Mouse (Mus musculus) limb, embryonic 14.5 days (tissue): ENCODE results near the gene Igtp. TPM values are rescaled to one million over a fixed set of nuclear protein-coding genes. Genes with fewer than 3 reads are reported as not detected.
A peak's percentile ranks its signal among the peaks of the same experiment; 100 is the strongest.
"Not testable (repeated sequence)": the region's sequence is repeated elsewhere in the genome, so short reads cannot be mapped to it uniquely, and the experiment has no call there.

Experiments used
- ATAC-seq: fragments of 200-750 bp; cut with Nextera tagmentation; 2 replicates; pipeline ENCODE4 v1.8.0; 2017; ENCODE audit warnings: low read depth, moderate number of reproducible peaks, moderate TSS enrichment; ENCODE audit not compliant: low FRiP score
- DNase-seq: peaks from one replicate; pipeline ENCODE4 v3.0.0-alpha.2; 2015; ENCODE audit warnings: low spot score
- H3K27ac ChIP-seq: fragments of 300-500 bp; sonication (generic); replicated peaks from 2 replicates; pipeline ENCODE4 v1.5.1; 2014; ENCODE audit warnings: low read depth, mild to moderate bottlenecking, low read length, moderate library complexity, mixed read lengths
- H3K27me3 ChIP-seq: fragments of 300-500 bp; sonication (generic); 2 replicates; pipeline ENCODE4 v1.6.1; 2014; ENCODE audit warnings: low read length, mixed read lengths; ENCODE audit not compliant: control insufficient read depth, insufficient read depth
- H3K36me3 ChIP-seq: fragments of 300-500 bp; sonication (generic); 2 replicates; pipeline ENCODE4 v1.6.1; 2014; ENCODE audit warnings: mild to moderate bottlenecking, low read length, moderate library complexity, mixed read lengths; ENCODE audit not compliant: control insufficient read depth, insufficient read depth
- H3K4me1 ChIP-seq: fragments of 300-500 bp; sonication (generic); 2 replicates; pipeline ENCODE4 v1.6.1; 2014; ENCODE audit warnings: antibody characterized with exemption, low read length, mixed read lengths; ENCODE audit not compliant: control insufficient read depth, insufficient read depth
- H3K4me2 ChIP-seq: fragments of 300-500 bp; sonication (generic); replicated peaks from 2 replicates; pipeline ENCODE4 v1.6.1; 2014; ENCODE audit warnings: low read depth, mild to moderate bottlenecking, low read length, moderate library complexity; ENCODE audit not compliant: severe bottlenecking
- H3K4me3 ChIP-seq: fragments of 300-500 bp; sonication (generic); replicated peaks from 2 replicates; pipeline ENCODE4 v1.5.1; 2014; ENCODE audit warnings: low read length
- H3K9ac ChIP-seq: fragments of 300-500 bp; sonication (generic); 2 replicates; pipeline ENCODE4 v1.6.1; 2014; ENCODE audit warnings: mild to moderate bottlenecking, low read depth, low read length, moderate library complexity; ENCODE audit not compliant: severe bottlenecking
- H3K9me3 ChIP-seq: fragments of 300-500 bp; sonication (generic); 2 replicates; pipeline ENCODE4 v1.6.1; 2016; ENCODE audit warnings: low read length; ENCODE audit not compliant: control insufficient read depth
- POLR2A ChIP-seq: fragments of 200-500 bp; IDR thresholded peaks from 2 replicates; pipeline ENCODE4 v1.8.0; 2012; ENCODE audit warnings: inconsistent platforms, mild to moderate bottlenecking, moderate library complexity, borderline replicate concordance; ENCODE audit not compliant: insufficient read depth, insufficient read length; ENCODE audit errors: extremely low read depth
- WGBS: fragments of 180-500 bp; shearing (Covaris S2); extraction: QIAGEN DNeasy Blood & Tissue Kit; methylation state at CpG from one replicate; pipeline ENCODE4 v1.1.7; 2014; 5-methylcytosine and 5-hydroxymethylcytosine counted together
- polyA plus RNA-seq, 2 experiments: library from polyadenylated mRNA; depleted of rRNA in 1 of 2; stranded (reverse) in 1 of 2; unstranded in 1 of 2; fragments of >200 nt; fragmentation: Nextera tagmentation in 1 of 2; extraction: Ambion mirVana in 1 of 2; gene quantifications; 2 replicates each; pipeline versions ENCODE4 v1.2.1 to v1.2.3; 2012 to 2014

Gene Igtp
- polyA plus RNA-seq, 2 experiments = 3.6 to 5.2 TPM

DNA sequence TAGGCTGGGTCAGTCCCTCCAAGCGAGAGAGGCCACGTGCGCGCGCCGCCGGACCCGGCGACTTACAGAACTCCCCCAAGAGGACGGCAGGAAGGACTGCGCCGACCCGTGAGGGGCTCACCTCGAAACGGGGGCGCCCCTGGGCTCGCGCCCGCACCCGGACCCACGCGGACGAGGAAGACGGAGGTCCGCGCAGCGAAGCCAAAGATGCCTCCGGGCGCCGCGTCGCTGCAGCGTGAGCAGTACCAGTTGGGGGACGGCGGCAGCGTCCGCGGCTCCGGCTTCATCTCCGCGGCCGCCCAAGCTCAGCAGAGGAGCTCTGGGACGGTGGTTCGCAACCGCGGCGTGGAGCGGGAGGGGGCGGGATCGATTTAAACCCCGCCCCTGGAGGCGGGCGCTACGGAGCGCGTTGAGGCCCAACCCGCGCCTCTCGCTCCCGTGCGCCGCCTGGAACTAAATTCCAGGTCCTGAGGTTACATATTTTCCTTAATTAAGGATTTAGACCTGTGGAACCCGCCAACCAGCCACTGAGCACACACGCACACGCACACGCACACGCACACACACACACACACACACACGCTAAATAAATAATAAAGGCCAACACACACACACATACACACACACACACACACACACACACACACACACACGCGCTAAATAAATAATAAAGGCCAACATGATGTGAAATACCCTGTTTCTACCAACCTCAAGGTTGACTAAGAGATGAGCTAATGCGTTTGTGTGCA lies 31.0 kb upstream of the Igtp start, which contains the start of gene Gemin5:
Gemin5 (minus strand) TSS at position 373 of the 749 bp plus-strand sequence.
- Histone ChIP-seq H3K27ac (0 out of 2 replicates have a peak within 1 kb of the TSS, but pooled peaks have one; percentile 33), H3K9ac (peak within 1 kb of the TSS; percentile 82), H3K4me3 (peak within 1 kb of the TSS; percentile 91), H3K4me2 (peak within 1 kb of the TSS; percentile 80), H3K9me3 (no peaks in the 10 kb centered on the region), H3K4me1 (peaks cover 8% of the 10 kb centered on the region; the same call in 1 of the 2 replicates), H3K36me3 (peaks cover 36% of the 10 kb centered on the region), H3K27me3 (no peaks in the 10 kb centered on the region)
- 0 out of 2 replicates have a peak, but pooled peaks have one; percentile 27 for TF ChIP-seq POLR2A
- WGBS = under 1% methylated on average over 49 of the region's 71 CpGs
- peak; percentile 86 for DNase-seq
- peak; percentile 87 for ATAC-seq

DNA sequence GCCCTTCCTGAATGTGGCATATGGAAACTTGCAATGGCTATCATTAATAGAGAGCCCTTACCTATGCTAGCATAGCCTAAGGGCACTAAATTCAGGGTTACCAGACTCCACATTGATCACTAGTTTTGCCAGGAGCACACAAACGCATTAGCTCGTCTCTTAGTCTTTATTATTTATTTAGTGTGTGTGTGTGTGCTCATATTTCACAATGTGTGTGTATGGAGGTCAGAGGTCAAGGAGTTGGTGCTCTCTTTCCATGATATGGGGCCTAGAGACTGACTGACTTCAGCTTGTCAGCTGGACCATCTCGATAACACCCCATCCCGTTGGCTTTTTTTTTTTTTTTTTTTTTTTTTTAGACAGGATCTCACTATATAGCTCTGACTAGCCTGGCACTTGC lies 29.7 kb upstream of the Igtp start:
- H3K27ac ChIP-seq = no peak overlapping the region
- 84% methylated on average over 4 of the region's 4 CpGs for WGBS
- no peak for DNase-seq
- no peak overlapping the region for H3K4me2 ChIP-seq
- H3K36me3 ChIP-seq = peaks cover 36% of the 10 kb centered on the region
- no peak overlapping the region for H3K9ac ChIP-seq
- no peak overlapping the region for H3K4me3 ChIP-seq
- ATAC-seq = no peak
- H3K27me3 ChIP-seq = no peaks in the 10 kb centered on the region
- H3K9me3 ChIP-seq = no peaks in the 10 kb centered on the region
- TF ChIP-seq POLR2A = no peak
- peaks cover 8% of the 10 kb centered on the region; the same call in 1 of the 2 replicates for H3K4me1 ChIP-seq

GRCm38 (mm10) chr11:58171459-58172091 lies 27.8 kb upstream of the Igtp start, which contains the start of gene Mrpl22:
Gene Mrpl22 (plus strand): TSS chr11:58171661.
- H3K9me3 ChIP-seq = no peaks in the 10 kb centered on the region
- peak within 1 kb of the TSS; percentile 73 for H3K4me3 ChIP-seq
- TF ChIP-seq POLR2A = peak; percentile 67; the same call in 1 of the 2 replicates
- peak; percentile 97 for DNase-seq
- peaks cover 36% of the 10 kb centered on the region for H3K36me3 ChIP-seq
- peaks cover 8% of the 10 kb centered on the region; the same call in 1 of the 2 replicates for H3K4me1 ChIP-seq
- peak; percentile 89 for ATAC-seq
- under 1% methylated on average over 34 of the region's 34 CpGs for WGBS
- H3K9ac ChIP-seq = peak within 1 kb of the TSS; percentile 71
- no peaks in the 10 kb centered on the region for H3K27me3 ChIP-seq
- H3K4me2 ChIP-seq = peak within 1 kb of the TSS; percentile 60
- 0 out of 2 replicates have a peak within 1 kb of the TSS, but pooled peaks have one; percentile 65 for H3K27ac ChIP-seq

- ATAC-seq = peak; percentile 42; the same call in 1 of the 2 replicates
- 10% methylated on average over 3 of the region's 3 CpGs for WGBS
- Histone ChIP-seq H3K4me2 (no peak overlapping the region), H3K4me1 (no peaks in the 10 kb centered on the region), H3K9me3 (no peaks in the 10 kb centered on the region), H3K9ac (no peak overlapping the region), H3K36me3 (peaks cover 48% of the 10 kb centered on the region), H3K27ac (no peak overlapping the region), H3K27me3 (no peaks in the 10 kb centered on the region), H3K4me3 (no peak overlapping the region)
- TF ChIP-seq POLR2A = no peak
- peak; percentile 90 for DNase-seq
These were observed 19.8 kb upstream of the Igtp start for GRCm38 (mm10) chr11:58179563-58179962.

DNA sequence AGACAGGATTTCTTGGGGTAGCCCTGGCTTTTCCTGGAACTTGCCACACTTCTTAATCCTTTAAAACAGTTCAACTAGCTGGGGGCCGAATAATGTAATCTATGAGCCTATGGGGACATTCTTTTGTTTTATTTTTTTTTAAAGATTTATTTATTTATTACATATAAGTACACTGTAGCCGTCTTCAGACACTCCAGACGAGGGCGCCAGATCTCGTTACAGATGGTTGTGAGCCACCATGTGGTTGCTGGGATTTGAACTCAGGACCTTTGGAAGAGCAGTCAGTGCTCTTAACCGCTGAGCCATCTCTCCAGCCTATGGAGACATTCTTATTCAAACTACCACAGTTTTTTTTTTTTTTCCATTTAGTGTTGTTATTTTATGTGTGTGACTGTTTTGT lies 19.4 kb upstream of the Igtp start:
- H3K9me3 ChIP-seq, DNase-seq, H3K4me2 ChIP-seq, ATAC-seq, H3K27ac ChIP-seq, H3K9ac ChIP-seq, H3K27me3 ChIP-seq, H3K4me1 ChIP-seq, H3K4me3 ChIP-seq: not testable (repeated sequence)
- peaks cover 44% of the 10 kb centered on the region for H3K36me3 ChIP-seq
- WGBS = 94% methylated on average over 6 of the region's 6 CpGs
